Mouse (Mus musculus) naive thymus-derived CD4-positive, alpha-beta T cell, adult 2 months (primary cell): ENCODE results near the gene Fscn3.
A peak's percentile ranks its signal among the peaks of the same experiment; 100 is the strongest.

ENCODE experiments used
- DNase-seq: peaks from one replicate; pipeline ENCODE4 v3.0.0-alpha.2; 2011; ENCODE audit warnings: low read depth

Fscn3 gene

DNA sequence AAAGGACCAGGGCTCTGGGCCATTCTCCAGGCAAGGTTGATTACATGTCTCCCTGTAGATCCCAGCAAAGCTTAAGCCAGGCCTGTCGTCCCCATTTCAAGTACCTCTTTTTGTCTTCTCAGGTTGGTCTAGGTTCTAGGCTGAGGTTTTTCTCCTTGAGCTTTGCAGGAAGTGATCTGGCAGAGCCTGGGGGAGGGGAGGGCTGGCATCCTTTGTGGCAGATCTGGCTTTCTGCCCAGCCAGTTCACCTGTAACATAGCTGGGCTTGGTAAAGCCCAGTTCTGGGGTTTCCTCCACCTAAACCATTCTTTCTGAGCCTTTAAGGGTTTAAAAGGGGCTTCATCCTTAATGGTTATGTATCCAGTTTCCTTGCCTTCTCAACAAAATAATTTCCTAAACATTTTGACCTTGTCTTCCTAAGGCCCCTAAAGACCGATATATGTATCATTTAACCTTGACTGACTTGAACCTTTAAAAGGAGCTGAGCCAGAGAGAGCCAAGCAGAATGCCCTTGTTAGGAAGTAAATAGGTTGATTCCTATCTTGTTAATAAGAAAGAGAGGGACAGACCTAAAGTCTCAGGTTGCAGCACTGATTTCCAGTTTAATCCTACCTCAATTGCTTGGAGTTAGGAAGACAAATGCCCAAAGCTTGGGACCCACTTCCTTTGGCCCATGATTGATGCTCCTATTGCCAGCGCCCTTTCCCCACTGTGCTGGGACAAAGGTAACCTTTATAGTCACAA lies at the start of gene Fscn3:
TSS of gene Fscn3 (plus strand) at position 694 of the 744 bp plus-strand sequence.
- DNase-seq, result peak; percentile 80

- DNase-seq, result peak; percentile 69
These were observed 45.6 kb upstream of the Fscn3 start for GRCm38 (mm10) chr6:28381983-28382382.

- peak; percentile 11 for DNase-seq
These were observed 42.4 kb upstream of the Fscn3 start for GRCm38 (mm10) chr6:28385169-28385568.

DNA sequence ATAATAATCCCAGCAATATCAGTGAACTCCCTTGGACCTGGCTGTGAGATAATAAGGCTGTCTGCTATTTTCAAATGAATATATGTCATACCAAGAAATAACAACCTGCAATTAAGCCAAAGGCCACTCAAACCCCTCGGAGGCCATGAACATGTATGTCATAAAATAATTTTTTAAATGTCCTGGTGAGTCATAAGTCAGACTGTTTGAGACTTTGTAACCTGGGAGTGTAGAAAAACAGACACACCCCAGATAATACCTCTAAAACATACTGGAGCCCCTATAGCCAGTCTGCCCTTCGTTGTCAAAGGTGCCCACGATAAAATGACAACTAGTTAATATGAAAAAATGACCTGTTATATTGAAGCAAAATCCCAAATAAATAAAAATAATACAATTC lies 38.6 kb upstream of the Fscn3 start:
- DNase-seq, result no peak

- no peak for DNase-seq
These were observed 31.3 kb upstream of the Fscn3 start for GRCm38 (mm10) chr6:28396051-28396852.

DNA sequence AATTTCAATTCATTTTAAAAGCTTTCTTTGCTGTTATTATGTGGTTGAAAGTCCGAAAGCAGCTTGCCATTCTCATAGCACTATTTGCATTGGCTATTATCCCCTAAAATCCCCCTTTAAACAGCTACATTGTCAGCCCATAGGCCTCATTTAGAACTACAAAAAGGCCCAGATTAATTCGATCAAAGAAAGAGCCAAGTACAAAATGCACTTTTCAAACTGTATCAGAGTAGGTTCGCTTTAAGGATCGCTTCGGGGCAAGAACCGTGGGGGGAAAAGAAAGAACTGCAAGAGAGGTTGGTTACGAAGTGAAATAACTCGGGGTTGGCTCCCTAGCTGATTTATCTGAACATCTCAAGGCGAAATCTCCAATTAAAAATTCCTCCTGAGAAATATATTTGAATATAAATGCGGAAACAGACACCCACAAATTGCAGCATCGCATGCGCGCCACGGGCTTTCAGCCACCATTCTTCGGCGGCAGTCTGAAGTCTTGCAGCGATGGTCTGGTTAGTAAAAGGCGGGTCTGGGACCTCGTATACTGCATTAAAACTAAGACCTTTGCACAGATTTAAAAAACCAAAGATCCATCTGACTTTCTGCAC lies 30.6 kb upstream of the Fscn3 start:
- DNase-seq, result peak; percentile 34

DNA sequence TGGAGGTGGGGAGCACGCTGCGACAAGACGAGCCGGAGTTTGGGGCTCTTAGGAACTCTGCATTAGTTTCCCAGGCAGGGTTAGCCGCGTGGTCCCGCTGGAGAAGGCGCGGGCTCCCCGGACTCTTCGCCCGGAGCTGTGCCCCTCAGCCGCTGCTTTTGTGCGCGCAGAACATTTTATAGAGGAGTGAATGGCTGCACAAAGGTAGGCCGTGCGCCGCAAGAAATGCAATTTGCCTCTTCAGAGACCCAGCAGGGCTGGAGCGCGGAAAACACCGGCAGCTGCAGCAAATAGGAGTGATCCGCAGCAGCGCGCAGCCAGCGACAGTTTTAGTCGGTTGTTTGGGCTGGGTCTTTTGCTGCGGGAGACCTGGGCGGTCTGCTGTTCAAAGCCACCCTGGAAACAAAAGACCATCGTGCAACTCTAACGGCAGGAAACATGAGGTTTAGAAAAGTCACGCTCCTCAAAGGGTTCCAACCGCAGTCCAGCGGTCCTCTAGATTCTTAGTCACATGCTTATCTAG lies 29.8 kb upstream of the Fscn3 start, which contains the start of gene Zfp800:
TSS of gene Zfp800 (minus strand) at position 325 of the 523 bp plus-strand sequence.
- peak; percentile 53 for DNase-seq

GRCm38 (mm10) chr6:28398726-28399125 lies 28.9 kb upstream of the Fscn3 start:
- DNase-seq, result peak; percentile 18

DNA sequence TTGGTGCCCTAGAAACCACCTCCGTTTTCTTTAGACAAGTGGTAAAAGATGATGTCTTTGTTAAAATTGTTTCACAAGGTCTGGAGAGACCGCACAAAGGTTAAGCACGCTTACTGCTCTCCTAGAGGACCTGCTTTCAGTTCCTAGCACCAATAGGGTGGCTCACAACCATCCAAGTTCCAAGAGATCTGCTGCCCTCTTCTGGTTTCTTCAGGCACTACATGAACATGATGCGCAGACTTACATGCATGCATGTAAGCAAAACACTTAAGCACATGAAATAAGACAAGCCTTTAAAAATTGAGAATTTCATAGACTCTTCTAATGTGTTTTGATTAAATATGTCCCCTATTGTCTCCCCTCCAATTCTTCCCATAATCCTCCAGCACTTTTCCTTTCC lies 27.8 kb upstream of the Fscn3 start:
- DNase-seq, result peak; percentile 60

- DNase-seq, result peak; percentile 62
These were observed 17.5 kb upstream of the Fscn3 start for GRCm38 (mm10) chr6:28410053-28410452.

- DNase-seq, result no peak
These were observed 16.4 kb upstream of the Fscn3 start for GRCm38 (mm10) chr6:28411236-28411635.

- no peak for DNase-seq
These were observed 10.6 kb upstream of the Fscn3 start for GRCm38 (mm10) chr6:28416981-28417380.

DNA sequence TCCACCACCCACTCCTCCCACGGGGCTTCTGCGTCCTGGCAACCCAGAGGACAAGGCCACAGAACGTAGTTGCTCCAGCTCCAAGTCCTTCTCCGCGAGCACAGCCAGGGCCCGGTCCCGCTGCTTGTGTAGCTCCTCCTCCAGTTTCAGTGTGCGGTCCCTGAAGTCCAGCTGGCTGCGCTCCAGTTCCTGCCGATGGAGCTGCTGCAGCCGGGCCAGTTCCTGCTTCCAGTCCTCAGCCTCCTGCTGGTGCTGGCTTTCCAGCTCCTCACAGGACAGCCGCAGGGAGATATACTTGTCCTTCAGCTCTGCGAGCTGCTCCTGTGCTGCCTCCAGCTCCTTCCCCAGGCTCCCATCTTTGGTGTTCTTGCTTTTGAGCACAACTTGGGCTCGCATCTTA lies 9.1 kb upstream of the Fscn3 start:
- no peak for DNase-seq

GRCm38 (mm10) chr6:28419673-28420072 lies 7.9 kb upstream of the Fscn3 start:
- no peak for DNase-seq

DNA sequence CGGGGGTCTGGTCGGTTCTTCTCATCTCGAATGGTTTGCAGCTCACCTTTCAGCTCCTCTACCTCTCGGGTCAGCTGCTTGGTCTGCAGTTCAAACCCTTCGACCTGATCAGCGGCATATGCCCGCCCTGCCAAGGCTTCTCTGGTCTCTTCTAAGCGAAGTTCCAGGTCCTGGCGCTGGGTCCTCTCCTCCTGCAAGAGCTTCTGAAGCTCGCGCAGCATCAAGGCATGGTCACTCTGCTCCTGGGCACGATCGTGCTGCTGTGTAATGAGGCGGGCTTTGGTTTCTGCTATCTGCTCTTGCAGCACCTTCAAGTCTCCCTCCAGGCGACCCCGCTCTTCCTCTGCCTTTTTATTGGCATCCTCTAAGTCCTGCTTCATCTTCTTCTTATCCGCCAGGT lies 7.2 kb upstream of the Fscn3 start:
- DNase-seq, result no peak

DNA sequence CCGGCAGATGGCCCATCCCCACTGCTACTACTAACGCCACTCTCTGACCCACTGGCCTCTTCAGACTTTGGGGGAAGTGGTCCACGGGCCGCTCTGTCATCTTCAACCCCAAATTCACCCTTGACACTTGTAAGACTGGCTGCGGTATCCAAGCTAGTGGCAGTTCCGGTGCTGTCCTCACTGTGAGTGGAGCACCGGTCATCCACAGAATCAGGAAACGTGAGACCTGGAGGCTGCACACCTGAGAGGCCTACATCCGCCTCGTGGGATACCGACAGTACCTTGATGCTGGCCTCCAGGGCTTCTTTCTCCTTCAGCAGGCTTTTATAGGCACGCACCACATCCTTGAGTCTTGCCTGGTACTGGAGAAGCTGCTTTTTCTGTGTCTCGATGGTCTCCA lies 6.7 kb upstream of the Fscn3 start:
- DNase-seq, result peak; percentile 33

- DNase-seq, result peak; percentile 99
These were observed 6.1 kb upstream of the Fscn3 start for GRCm38 (mm10) chr6:28421469-28422000.

DNA sequence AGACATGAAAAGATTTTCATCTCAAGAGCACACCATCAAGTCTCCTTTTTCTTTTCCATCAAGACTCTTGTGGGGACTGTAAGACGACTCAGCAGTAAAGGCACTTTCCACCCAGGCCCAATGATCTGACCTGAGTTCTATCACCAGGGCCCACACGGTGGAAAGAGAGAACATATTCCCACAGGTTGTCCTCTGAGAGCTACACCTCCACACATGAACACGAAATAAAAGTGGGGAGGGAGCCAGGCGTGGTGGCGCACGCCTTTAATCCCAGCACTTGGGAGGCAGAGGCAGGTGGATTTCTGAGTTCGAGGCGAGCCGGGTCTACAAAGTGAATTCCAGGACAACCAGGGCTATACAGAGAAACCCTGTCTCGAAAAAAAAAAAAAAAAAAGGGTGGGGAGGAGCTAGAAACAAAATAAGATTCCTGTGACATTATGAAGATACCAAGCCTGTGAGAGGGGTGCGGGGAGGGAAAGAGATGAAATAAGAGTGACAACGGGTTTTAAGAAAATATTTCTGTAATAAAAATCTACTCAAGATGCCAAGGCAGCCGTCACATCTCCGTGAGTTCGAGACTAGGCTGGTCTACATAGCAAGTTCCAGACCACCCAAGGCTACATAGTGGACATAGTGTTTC lies 4.8 kb upstream of the Fscn3 start:
- DNase-seq, result no peak

DNA sequence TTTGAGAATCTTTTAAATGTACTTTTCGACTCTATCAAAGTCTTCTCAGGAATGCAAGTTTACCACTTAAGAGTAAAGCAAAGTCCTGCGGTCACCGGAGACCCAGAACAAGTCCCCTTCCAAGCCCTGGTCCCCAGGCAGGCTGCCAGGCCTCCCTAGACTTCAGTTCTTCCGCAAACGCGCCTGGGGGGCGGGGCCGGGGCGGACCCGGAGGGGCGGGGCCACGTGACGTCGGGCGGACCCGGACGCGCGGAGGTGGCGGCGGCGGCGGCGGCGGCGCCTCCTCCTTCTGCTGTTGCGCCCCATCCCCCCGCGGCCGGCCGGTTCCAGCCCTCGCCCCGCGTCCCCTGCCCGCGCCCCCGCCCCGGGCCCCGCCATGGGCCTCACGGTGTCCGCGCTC lies 4.3 kb upstream of the Fscn3 start, which contains the start of gene Arf5:
TSS of gene Arf5 (plus strand) at position 248 of the 400 bp plus-strand sequence.
- DNase-seq, result peak; percentile 92

- DNase-seq, result peak; percentile 67
These were observed 3.6 kb upstream of the Fscn3 start for GRCm38 (mm10) chr6:28423767-28424695.

- DNase-seq, result no peak
These were observed 2.6 kb upstream of the Fscn3 start for GRCm38 (mm10) chr6:28425019-28425418.
